Mouse (Mus musculus) MEL (cell line): ENCODE data around the gene Tas2r119. TPM values are rescaled to one million over a fixed set of nuclear protein-coding genes. Genes with fewer than 3 reads are reported as not detected.

Experiments used
- DNase-seq: peaks from one replicate; pipeline ENCODE4 v3.0.0; 2011; ENCODE audit warnings: low read depth, low spot score
- H3K27ac ChIP-seq: 2 replicates; pipeline ENCODE4 v1.5.1; 2012; ENCODE audit warnings: low read depth, mild to moderate bottlenecking, control low read depth, low read length, moderate library complexity; ENCODE audit not compliant: control insufficient read depth
- H3K27me3 ChIP-seq, 2 experiments: fragments of 150-350 bp in 1 of 2; sonication (generic) in 1 of 2; 2 replicates each; pipeline ENCODE4 v1.6.1; 2012; ENCODE audit warnings: low read length in 2 of 2, mild to moderate bottlenecking in 2 of 2, improper control_type of control experiment in 1 of 2, moderate library complexity in 1 of 2; ENCODE audit not compliant: insufficient read depth in 2 of 2, control insufficient read depth in 1 of 2
- H3K36me3 ChIP-seq, 2 experiments: 2 replicates each; pipeline ENCODE4 v1.6.1; 2012 to 2014; ENCODE audit warnings: low read length in 2 of 2, improper control_type of control experiment in 1 of 2, inconsistent platforms in 1 of 2, mild to moderate bottlenecking in 1 of 2; ENCODE audit not compliant: insufficient read depth in 2 of 2, control insufficient read depth in 1 of 2
- H3K4me1 ChIP-seq, 2 experiments: fragments of 150-350 bp in 1 of 2; sonication (generic) in 1 of 2; 2 replicates each; pipeline ENCODE4 v1.6.1; 2012; ENCODE audit warnings: low read length in 2 of 2, improper control_type of control experiment in 1 of 2, mild to moderate bottlenecking in 1 of 2; ENCODE audit not compliant: insufficient read depth in 2 of 2, control insufficient read depth in 1 of 2
- H3K4me3 ChIP-seq, 2 experiments: fragments of 150-350 bp in 1 of 2; sonication (generic) in 1 of 2; 2 replicates each; pipeline ENCODE4 v1.5.1; 2012; ENCODE audit warnings: low read depth in 2 of 2, low read length in 2 of 2, mild to moderate bottlenecking in 2 of 2, moderate library complexity in 2 of 2, control low read depth in 1 of 2, improper control_type of control experiment in 1 of 2; ENCODE audit not compliant: control insufficient read depth in 1 of 2, insufficient read depth in 1 of 2
- H3K79me2 ChIP-seq: 2 replicates; pipeline ENCODE4 v1.6.1; 2012; ENCODE audit warnings: mild to moderate bottlenecking, low read length, moderate library complexity; ENCODE audit not compliant: control insufficient read depth, poor library complexity, insufficient read depth
- H3K9ac ChIP-seq: 2 replicates; pipeline ENCODE4 v1.6.1; 2012; ENCODE audit warnings: low read depth, mild to moderate bottlenecking, control low read depth, low read length, moderate library complexity; ENCODE audit not compliant: control insufficient read depth, poor library complexity, severe bottlenecking
- H3K9me3 ChIP-seq: fragments of 150-350 bp; sonication (generic); replicated peaks from 2 replicates; pipeline ENCODE4 v1.6.1; 2012; ENCODE audit warnings: mild to moderate bottlenecking, low read length, improper control_type of control experiment, moderate library complexity; ENCODE audit not compliant: insufficient read depth
- BHLHE40 ChIP-seq: IDR thresholded peaks from 2 replicates; pipeline ENCODE4 v1.6.1; 2012; ENCODE audit warnings: low read depth, mild to moderate bottlenecking, inconsistent platforms, low read length, improper control_type of control experiment, borderline replicate concordance
- CTCF ChIP-seq, 3 experiments: IDR thresholded peaks in 2 of 3; conservative IDR thresholded peaks in 1 of 3; 2 replicates each; pipeline ENCODE4 v1.5.1; 2011 to 2012; ENCODE audit warnings: low read length in 3 of 3, low read depth in 2 of 3, mild to moderate bottlenecking in 2 of 3, improper control_type of control experiment in 1 of 3, inconsistent platforms in 1 of 3, mixed read lengths in 1 of 3, moderate library complexity in 1 of 3; ENCODE audit not compliant: control insufficient read depth in 1 of 3, insufficient read depth in 1 of 3, poor library complexity in 1 of 3, severe bottlenecking in 1 of 3
- ELF1 ChIP-seq: IDR thresholded peaks from 2 replicates; pipeline ENCODE4 v1.6.1; 2014; ENCODE audit warnings: low read depth, mild to moderate bottlenecking, inconsistent platforms, low read length, improper control_type of control experiment, moderate library complexity
- GABPA ChIP-seq: IDR thresholded peaks from 2 replicates; pipeline ENCODE4 v1.6.1; 2012; ENCODE audit warnings: low read depth, mild to moderate bottlenecking, inconsistent platforms, low read length, improper control_type of control experiment, moderate library complexity
- HCFC1 ChIP-seq: IDR thresholded peaks from 2 replicates; pipeline ENCODE4 v1.6.1; 2012; ENCODE audit warnings: low read depth, mild to moderate bottlenecking, inconsistent platforms, low read length, improper control_type of control experiment, moderate library complexity
- JUND ChIP-seq: IDR thresholded peaks from 2 replicates; pipeline ENCODE4 v1.6.1; 2011; ENCODE audit warnings: low read depth, mild to moderate bottlenecking, improper control_type of control experiment, low read length
- KAT2A ChIP-seq: conservative IDR thresholded peaks from 2 replicates; pipeline ENCODE4 v1.6.1; 2012; ENCODE audit warnings: low read depth, low read length, improper control_type of control experiment, inconsistent platforms
- MAFK ChIP-seq: IDR thresholded peaks from 2 replicates; pipeline ENCODE4 v1.6.1; 2011; ENCODE audit warnings: low read depth, mild to moderate bottlenecking, low read length, improper control_type of control experiment, borderline replicate concordance
- MAX ChIP-seq: IDR thresholded peaks from 2 replicates; pipeline ENCODE4 v1.6.1; 2011; ENCODE audit warnings: low read length, improper control_type of control experiment
- MAZ ChIP-seq: IDR thresholded peaks from 2 replicates; pipeline ENCODE4 v1.6.1; 2012; ENCODE audit warnings: low read depth, mild to moderate bottlenecking, inconsistent platforms, low read length, improper control_type of control experiment
- MXI1 ChIP-seq: IDR thresholded peaks from 2 replicates; pipeline ENCODE4 v1.6.1; 2011; ENCODE audit warnings: mild to moderate bottlenecking, low read depth, low read length, improper control_type of control experiment
- MYC ChIP-seq: IDR thresholded peaks from 2 replicates; pipeline ENCODE4 v1.6.1; 2011; ENCODE audit warnings: low read depth, mild to moderate bottlenecking, low read length, improper control_type of control experiment, moderate library complexity
- NELFE ChIP-seq: IDR thresholded peaks from 2 replicates; pipeline ENCODE4 v1.6.1; 2011; ENCODE audit warnings: low read depth, low read length, improper control_type of control experiment
- POLR2AphosphoS2 ChIP-seq: IDR thresholded peaks from 2 replicates; pipeline ENCODE4 v1.6.1; 2011; ENCODE audit warnings: low read length, improper control_type of control experiment
- RCOR1 ChIP-seq: IDR thresholded peaks from 2 replicates; pipeline ENCODE4 v1.6.1; 2012; ENCODE audit warnings: low read depth, mild to moderate bottlenecking, inconsistent platforms, low read length, improper control_type of control experiment
- SIN3A ChIP-seq: IDR thresholded peaks from 2 replicates; pipeline ENCODE4 v1.6.1; 2012; ENCODE audit warnings: low read length, improper control_type of control experiment, inconsistent platforms
- TBP ChIP-seq: IDR thresholded peaks from 2 replicates; pipeline ENCODE4 v1.8.0; 2011; ENCODE audit warnings: low read depth, low read length, improper control_type of control experiment
- UBTF ChIP-seq: IDR thresholded peaks from 2 replicates; pipeline ENCODE4 v1.6.1; 2012; ENCODE audit warnings: low read depth, mild to moderate bottlenecking, inconsistent platforms, low read length, improper control_type of control experiment, moderate library complexity, borderline replicate concordance; ENCODE audit not compliant: insufficient read depth
- USF2 ChIP-seq, 2 experiments: IDR thresholded peaks; 2 replicates each; pipeline ENCODE4 v1.6.1; 2011 to 2012; ENCODE audit warnings: improper control_type of control experiment in 2 of 2, low read length in 2 of 2, borderline replicate concordance in 1 of 2, inconsistent platforms in 1 of 2, low read depth in 1 of 2, mild to moderate bottlenecking in 1 of 2; ENCODE audit not compliant: insufficient read depth in 1 of 2
- ZMIZ1 ChIP-seq: IDR thresholded peaks from 2 replicates; pipeline ENCODE4 v1.6.1; 2012; ENCODE audit warnings: low read depth, mild to moderate bottlenecking, inconsistent platforms, low read length, improper control_type of control experiment, moderate library complexity
- ZNF384 ChIP-seq: IDR thresholded peaks from 2 replicates; pipeline ENCODE4 v1.6.1; 2012; ENCODE audit warnings: low read depth, mild to moderate bottlenecking, inconsistent platforms, low read length, improper control_type of control experiment
- polyA plus RNA-seq, 2 experiments: library from polyadenylated mRNA; stranded (reverse) in 1 of 2; unstranded in 1 of 2; fragments of >175 nt in 1 of 2; fragments of >200 nt in 1 of 2; gene quantifications; 2 replicates each; pipeline versions ENCODE4 v1.2.1 to v1.2.4; 2012; ENCODE audit warnings: low replicate concordance in 2 of 2, low read depth in 1 of 2; ENCODE audit not compliant: insufficient read length in 2 of 2, insufficient read depth in 1 of 2, missing spikeins in 1 of 2
- total RNA-seq: library from RNA; depleted of rRNA; stranded (reverse); fragments of 300-350 nt; gene quantifications from 2 replicates; pipeline ENCODE4 v1.2.3, GENCODE M21; 2012; rRNA removed

Gene Tas2r119
- total RNA-seq (not detected in 2 replicates), polyA plus RNA-seq (not detected)

DNA sequence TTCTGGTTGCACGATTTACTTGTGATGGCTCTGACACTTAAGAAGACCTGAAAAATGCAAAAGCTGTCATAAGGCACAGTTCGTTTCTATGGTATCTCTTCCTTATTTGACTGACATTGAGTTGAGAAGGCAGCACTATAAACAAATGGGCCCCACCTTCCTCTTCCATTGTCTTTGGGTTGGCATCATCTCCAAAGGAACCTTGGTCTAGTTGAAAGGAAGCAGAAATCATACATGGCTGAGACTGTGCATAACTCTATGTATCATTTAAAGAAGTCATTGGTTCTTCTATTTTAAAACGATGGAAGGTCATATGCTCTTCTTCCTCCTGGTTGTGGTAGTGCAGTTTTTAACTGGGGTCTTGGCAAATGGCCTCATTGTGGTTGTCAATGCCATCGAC is at the start of gene Tas2r119:
Gene Tas2r119, plus strand, starts transcription at position 301 of the 400 bp plus-strand sequence.
- no peak for TF ChIP-seq USF2 (IDR thresholded peaks at IDR 0.05; ENCODE audit: borderline replicate concordance in 1 of 2, insufficient read depth in 1 of 2, low read depth in 1 of 2, low read length in 2 of 2)
- TF ChIP-seq GABPA: no peak
- no peak for TF ChIP-seq MAZ
- no peak for TF ChIP-seq BHLHE40
- TF ChIP-seq CTCF (IDR thresholded peaks at IDR 0.05 in 2 of 3, conservative IDR thresholded peaks at IDR 0.05 in 1 of 3; ENCODE audit: control insufficient read depth in 1 of 3, insufficient read depth in 1 of 3, low read depth in 2 of 3, low read length in 3 of 3, poor library complexity in 1 of 3, severe bottlenecking in 1 of 3): no peak
- TF ChIP-seq ELF1: no peak
- TF ChIP-seq SIN3A: no peak
- TF ChIP-seq JUND: no peak
- TF ChIP-seq ZNF384: no peak
- TF ChIP-seq MYC: no peak
- TF ChIP-seq HCFC1: no peak
- no peak for TF ChIP-seq MXI1
- TF ChIP-seq ZMIZ1: no peak
- TF ChIP-seq TBP: no peak
- no peak for TF ChIP-seq UBTF
- no peak for TF ChIP-seq RCOR1
- no peak for TF ChIP-seq NELFE
- no peak for TF ChIP-seq MAFK
- TF ChIP-seq POLR2AphosphoS2: no peak
- H3K27ac ChIP-seq: no peak within 1 kb of the TSS
- no peak for DNase-seq

DNA sequence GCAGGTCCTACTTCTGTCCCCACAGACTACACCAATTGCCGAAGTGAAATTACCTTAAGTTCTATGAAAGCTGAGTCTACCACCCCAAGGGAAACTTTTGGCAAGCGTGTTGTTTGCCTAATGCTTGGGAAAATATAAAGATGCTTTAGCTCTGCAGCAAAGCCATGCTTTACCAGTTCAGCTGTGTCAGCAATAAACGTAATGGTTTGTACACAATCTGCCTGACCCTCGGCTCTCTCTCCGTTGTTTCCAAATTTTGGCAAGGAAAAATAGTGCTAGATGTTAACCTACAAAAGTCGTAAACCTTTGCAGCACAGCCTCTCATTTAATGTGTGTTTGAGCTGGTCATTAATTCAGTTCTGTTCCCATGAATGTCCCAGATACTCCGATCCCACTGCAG is 44.8 kb upstream of the Tas2r119 start:
- TF ChIP-seq MAZ (no peak), GABPA (no peak), MXI1 (no peak), KAT2A (no peak), MAX (no peak), MAFK (no peak), ELF1 (no peak)
- H3K27ac ChIP-seq: no peak overlapping the region
- H3K27me3 ChIP-seq: no peaks in the 10 kb centered on the region
- H3K4me3 ChIP-seq: no peak overlapping the region
- no peaks in the 10 kb centered on the region for H3K36me3 ChIP-seq
- H3K9ac ChIP-seq: no peak overlapping the region
- no peaks in the 10 kb centered on the region for H3K4me1 ChIP-seq
- no peaks in the 10 kb centered on the region for H3K9me3 ChIP-seq
- no peaks in the 10 kb centered on the region for H3K79me2 ChIP-seq
- DNase-seq: no peak

More for the DNA sequence above, at the start of gene Tas2r119:
- Histone ChIP-seq H3K4me3 (no peak within 1 kb of the TSS), H3K4me1 (no peaks in the 10 kb centered on the region), H3K79me2 (no peaks in the 10 kb centered on the region), H3K36me3 (no peaks in the 10 kb centered on the region), H3K9ac (no peak within 1 kb of the TSS), H3K27me3 (no peaks in the 10 kb centered on the region), H3K9me3 (no peaks in the 10 kb centered on the region)
